Mouse (Mus musculus): ENCODE measurements around the gene Sdc4.
A peak's percentile ranks its signal among the peaks of the same experiment; 100 is the strongest.

DNA sequence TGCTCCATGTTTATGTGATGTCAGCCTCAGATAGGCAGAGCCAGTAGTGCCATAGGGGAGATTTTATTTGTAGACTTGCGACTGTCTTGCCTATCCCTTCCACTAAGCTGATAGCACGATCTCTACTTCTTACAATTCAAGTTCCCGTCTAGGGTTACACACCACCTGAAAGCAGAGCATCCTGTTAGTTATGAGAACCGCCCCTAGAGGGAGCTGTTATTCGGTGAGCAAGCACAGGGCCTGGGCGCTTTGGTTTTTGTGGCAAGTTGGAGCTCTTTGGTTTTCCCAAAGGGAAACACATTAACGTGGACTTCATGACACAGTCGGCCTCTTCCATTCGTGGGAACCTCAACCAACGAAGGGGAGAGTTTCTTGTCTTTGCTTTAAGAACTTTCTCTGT is 26.6 kb upstream of the Sdc4 start:
- TF ChIP-seq CTCF (conservative IDR thresholded peaks at IDR 0.05; ENCODE audit: low read length) (peak; percentile 72), NANOG (IDR thresholded peaks at IDR 0.05; ENCODE audit: borderline replicate concordance, low read length) (no peak)
